Mouse (Mus musculus) hindbrain, embryonic 14.5 days (tissue): ENCODE data around the gene Disc1. TPM values are rescaled to one million over a fixed set of nuclear protein-coding genes. Genes with fewer than 3 reads are reported as not detected.
A peak's percentile ranks its signal among the peaks of the same experiment; 100 is the strongest.

Experiments used
- ATAC-seq: fragments of 200-750 bp; cut with Nextera tagmentation; 2 replicates; pipeline ENCODE4 v1.8.0; 2017; ENCODE audit warnings: moderate number of reproducible peaks, mild to moderate bottlenecking, moderate TSS enrichment, moderate library complexity; ENCODE audit not compliant: low FRiP score
- DNase-seq: peaks from one replicate; pipeline ENCODE4 v3.0.0-alpha.2; 2015; ENCODE audit warnings: low spot score
- H3K27ac ChIP-seq: fragments of 300-500 bp; sonication (generic); 2 replicates; pipeline ENCODE4 v1.5.1; 2014; ENCODE audit warnings: mild to moderate bottlenecking, moderate library complexity
- H3K27me3 ChIP-seq: fragments of 300-500 bp; sonication (generic); 2 replicates; pipeline ENCODE4 v1.6.1; 2014; ENCODE audit warnings: mild to moderate bottlenecking, low read length, mixed read lengths; ENCODE audit not compliant: control insufficient read depth, insufficient read depth
- H3K36me3 ChIP-seq: fragments of 300-500 bp; sonication (generic); replicated peaks from 2 replicates; pipeline ENCODE4 v1.6.1; 2014; ENCODE audit not compliant: control insufficient read depth, insufficient read depth
- H3K4me1 ChIP-seq: fragments of 300-500 bp; sonication (generic); replicated peaks from 2 replicates; pipeline ENCODE4 v1.6.1; 2014; ENCODE audit warnings: antibody characterized with exemption, low read length, mixed read lengths; ENCODE audit not compliant: control insufficient read depth, insufficient read depth
- H3K4me2 ChIP-seq: fragments of 300-500 bp; sonication (generic); replicated peaks from 2 replicates; pipeline ENCODE4 v1.6.1; 2014; ENCODE audit warnings: mild to moderate bottlenecking, moderate library complexity
- H3K4me3 ChIP-seq: fragments of 300-500 bp; sonication (generic); replicated peaks from 2 replicates; pipeline ENCODE4 v1.5.1; 2014; ENCODE audit warnings: mild to moderate bottlenecking, low read length
- H3K9ac ChIP-seq: fragments of 300-500 bp; sonication (generic); 2 replicates; pipeline ENCODE4 v1.6.1; 2014
- H3K9me3 ChIP-seq: fragments of 300-500 bp; sonication (generic); 2 replicates; pipeline ENCODE4 v1.6.1; 2016; ENCODE audit warnings: low read length; ENCODE audit not compliant: control insufficient read depth
- WGBS: fragments of 180-500 bp; shearing (Covaris S2); extraction: QIAGEN DNeasy Blood & Tissue Kit; methylation state at CpG from one replicate; pipeline ENCODE4 v1.1.7; 2014; 5-methylcytosine and 5-hydroxymethylcytosine counted together
- polyA plus RNA-seq: library from polyadenylated mRNA; unstranded; fragments of >200 nt; fragmentation: Nextera tagmentation; extraction: Ambion mirVana; gene quantifications from 2 replicates; pipeline ENCODE4 v1.2.1, GENCODE M21; 2014

The Disc1 gene
- polyA plus RNA-seq, 1 experiment from 2014 or later = 1.8 TPM

- Histone ChIP-seq H3K27ac (no peak overlapping the region), H3K27me3 (no peaks in the 10 kb centered on the region), H3K9me3 (no peaks in the 10 kb centered on the region), H3K9ac (no peak overlapping the region), H3K4me3 (no peak overlapping the region), H3K4me2 (no peak overlapping the region), H3K4me1 (no peaks in the 10 kb centered on the region), H3K36me3 (no peaks in the 10 kb centered on the region)
- WGBS = 66% methylated on average over 4 of the region's 4 CpGs
- no peak for ATAC-seq
- no peak for DNase-seq
Observed at GRCm38 (mm10) chr8:125287311-125287710, 233.3 kb downstream of the Disc1 start.

- Histone ChIP-seq H3K4me1 (no peaks in the 10 kb centered on the region), H3K9me3 (no peaks in the 10 kb centered on the region), H3K36me3 (no peaks in the 10 kb centered on the region), H3K4me2 (no peak overlapping the region), H3K4me3 (no peak overlapping the region), H3K27ac (no peak overlapping the region), H3K9ac (no peak overlapping the region), H3K27me3 (no peaks in the 10 kb centered on the region)
- DNase-seq (no peak), ATAC-seq (no peak)
- WGBS = 69% methylated on average over 7 of the region's 7 CpGs
Observed at GRCm38 (mm10) chr8:125287841-125288341, 233.9 kb downstream of the Disc1 start.

GRCm38 (mm10) chr8:125291506-125291905 is 237.5 kb downstream of the Disc1 start:
- 69% methylated on average over 10 of the region's 10 CpGs for WGBS
- no peak for DNase-seq
- H3K4me1 ChIP-seq = 0 out of 2 replicates have a peak, but pooled peaks cover 3% of the 10 kb centered on the region
- H3K4me3 ChIP-seq = no peak overlapping the region
- H3K36me3 ChIP-seq = no peaks in the 10 kb centered on the region
- H3K27me3 ChIP-seq = no peaks in the 10 kb centered on the region
- no peak overlapping the region for H3K9ac ChIP-seq
- H3K4me2 ChIP-seq = no peak overlapping the region
- no peak overlapping the region for H3K27ac ChIP-seq
- no peak for ATAC-seq
- no peaks in the 10 kb centered on the region for H3K9me3 ChIP-seq

- 82% methylated on average over 22 of the region's 22 CpGs for WGBS
- Histone ChIP-seq H3K4me1 (0 out of 2 replicates have a peak, but pooled peaks cover 3% of the 10 kb centered on the region), H3K27me3 (no peaks in the 10 kb centered on the region), H3K4me3 (no peak overlapping the region), H3K36me3 (no peaks in the 10 kb centered on the region), H3K27ac (no peak overlapping the region), H3K9ac (no peak overlapping the region), H3K4me2 (no peak overlapping the region), H3K9me3 (no peaks in the 10 kb centered on the region)
- no peak for ATAC-seq
- no peak for DNase-seq
Observed at GRCm38 (mm10) chr8:125291932-125292717, 238.1 kb downstream of the Disc1 start.

GRCm38 (mm10) chr8:125292933-125293591 is 239.1 kb downstream of the Disc1 start:
- Histone ChIP-seq H3K27ac (peak overlapping the region; percentile 4; the same call in 1 of the 2 replicates), H3K4me1 (0 out of 2 replicates have a peak, but pooled peaks cover 3% of the 10 kb centered on the region), H3K4me2 (no peak overlapping the region), H3K27me3 (no peaks in the 10 kb centered on the region), H3K9ac (no peak overlapping the region), H3K9me3 (no peaks in the 10 kb centered on the region), H3K36me3 (no peaks in the 10 kb centered on the region), H3K4me3 (no peak overlapping the region)
- DNase-seq (no peak), ATAC-seq (no peak)
- WGBS = 50% methylated on average over 8 of the region's 8 CpGs

GRCm38 (mm10) chr8:125299248-125299647 is 245.3 kb downstream of the Disc1 start:
- no peaks in the 10 kb centered on the region for H3K4me1 ChIP-seq
- no peaks in the 10 kb centered on the region for H3K36me3 ChIP-seq
- no peaks in the 10 kb centered on the region for H3K27me3 ChIP-seq
- ATAC-seq (no peak), DNase-seq (no peak)
- no peak overlapping the region for H3K27ac ChIP-seq
- no peaks in the 10 kb centered on the region for H3K9me3 ChIP-seq
- H3K4me3 ChIP-seq = no peak overlapping the region
- no peak overlapping the region for H3K4me2 ChIP-seq
- 57% methylated on average over 4 of the region's 4 CpGs for WGBS
- no peak overlapping the region for H3K9ac ChIP-seq

- H3K27me3 ChIP-seq = no peaks in the 10 kb centered on the region
- H3K4me3 ChIP-seq = no peak overlapping the region
- ATAC-seq (no peak), DNase-seq (no peak)
- WGBS = 66% methylated on average over 8 of the region's 8 CpGs
- no peak overlapping the region for H3K9ac ChIP-seq
- H3K36me3 ChIP-seq = no peaks in the 10 kb centered on the region
- H3K4me2 ChIP-seq = no peak overlapping the region
- H3K4me1 ChIP-seq = no peaks in the 10 kb centered on the region
- no peaks in the 10 kb centered on the region for H3K9me3 ChIP-seq
- no peak overlapping the region for H3K27ac ChIP-seq
Observed at GRCm38 (mm10) chr8:125301931-125302361, 248.0 kb downstream of the Disc1 start.

GRCm38 (mm10) chr8:125306665-125307064 is 252.7 kb downstream of the Disc1 start:
- H3K4me1 ChIP-seq = peaks cover 10% of the 10 kb centered on the region
- ATAC-seq (no peak), DNase-seq (no peak)
- no peaks in the 10 kb centered on the region for H3K36me3 ChIP-seq
- no peak overlapping the region for H3K4me2 ChIP-seq
- no peak overlapping the region for H3K9ac ChIP-seq
- WGBS = 38% methylated on average over 10 of the region's 10 CpGs
- no peaks in the 10 kb centered on the region for H3K9me3 ChIP-seq
- H3K27me3 ChIP-seq = 0 out of 2 replicates have a peak, but pooled peaks cover 7% of the 10 kb centered on the region
- H3K4me3 ChIP-seq = no peak overlapping the region
- no peak overlapping the region for H3K27ac ChIP-seq

- no peak for ATAC-seq
- no peak overlapping the region for H3K27ac ChIP-seq
- WGBS = 69% methylated on average over 14 of the region's 14 CpGs
- no peaks in the 10 kb centered on the region for H3K36me3 ChIP-seq
- no peak overlapping the region for H3K9ac ChIP-seq
- no peak overlapping the region for H3K4me3 ChIP-seq
- H3K4me2 ChIP-seq = no peak overlapping the region
- peaks cover 7% of the 10 kb centered on the region; the same call in 1 of the 2 replicates for H3K27me3 ChIP-seq
- no peak for DNase-seq
- H3K4me1 ChIP-seq = peaks cover 14% of the 10 kb centered on the region
- H3K9me3 ChIP-seq = no peaks in the 10 kb centered on the region
Observed at GRCm38 (mm10) chr8:125309985-125310384, 256.0 kb downstream of the Disc1 start.
